Mouse (Mus musculus) thymus, adult 2 months (tissue): ENCODE measurements around the gene Ebf1.

Source experiments
- CTCF ChIP-seq: fragments of 200-500 bp; IDR thresholded peaks from 2 replicates; pipeline ENCODE4 v1.5.1; 2012; ENCODE audit warnings: mild to moderate bottlenecking, control low read depth, low read length, moderate library complexity, borderline replicate concordance; ENCODE audit not compliant: control insufficient read depth, poor library complexity, insufficient read depth; ENCODE audit errors: extremely low read depth
- POLR2A ChIP-seq: fragments of 200-500 bp; IDR thresholded peaks from 2 replicates; pipeline ENCODE4 v1.6.1; 2012; ENCODE audit warnings: mild to moderate bottlenecking, low read length, control low read depth, moderate library complexity; ENCODE audit not compliant: control insufficient read depth, poor library complexity, insufficient read depth; ENCODE audit errors: extremely low read depth

GRCm38 (mm10) chr11:44806589-44806988 lies 189.5 kb downstream of the Ebf1 start:
- TF ChIP-seq CTCF (no peak), POLR2A (no peak)
